Mouse (Mus musculus) embryonic facial prominence, embryonic 11.5 days (tissue): ENCODE data around the gene Gm11214. TPM values are rescaled to one million over a fixed set of nuclear protein-coding genes. Genes with fewer than 3 reads are reported as not detected.

Experiments
- ATAC-seq: fragments of 200-750 bp; cut with Nextera tagmentation; replicated peaks from 2 replicates; pipeline ENCODE4 v1.8.0; 2017; ENCODE audit warnings: low read depth; ENCODE audit not compliant: insufficient number of reproducible peaks, low FRiP score, low TSS enrichment
- DNase-seq: peaks from one replicate; pipeline ENCODE4 v3.0.0-alpha.2; 2015; ENCODE audit warnings: low spot score
- H3K27ac ChIP-seq: fragments of 300-500 bp; sonication (generic); replicated peaks from 2 replicates; pipeline ENCODE4 v1.5.1; 2014; ENCODE audit warnings: mild to moderate bottlenecking, low read depth, low read length, control low read depth
- H3K27me3 ChIP-seq: fragments of 300-500 bp; sonication (generic); 2 replicates; pipeline ENCODE4 v1.6.1; 2014; ENCODE audit warnings: mild to moderate bottlenecking, low read length, moderate library complexity, mixed read lengths; ENCODE audit not compliant: control insufficient read depth, insufficient read depth
- H3K36me3 ChIP-seq: fragments of 300-500 bp; sonication (generic); replicated peaks from 2 replicates; pipeline ENCODE4 v1.6.1; 2014; ENCODE audit warnings: low read depth, mild to moderate bottlenecking, low read length, moderate library complexity, mixed read lengths; ENCODE audit not compliant: control insufficient read depth, insufficient read depth
- H3K4me1 ChIP-seq: fragments of 300-500 bp; sonication (generic); 2 replicates; pipeline ENCODE4 v1.6.1; 2014; ENCODE audit warnings: low read length, mixed read lengths; ENCODE audit not compliant: control insufficient read depth, insufficient read depth
- H3K4me2 ChIP-seq: fragments of 300-500 bp; sonication (generic); 2 replicates; pipeline ENCODE4 v1.6.1; 2014; ENCODE audit warnings: low read depth, mild to moderate bottlenecking, control low read depth, low read length, moderate library complexity
- H3K4me3 ChIP-seq: fragments of 300-500 bp; sonication (generic); 2 replicates; pipeline ENCODE4 v1.5.1; 2014; ENCODE audit warnings: low read depth, low read length, control low read depth
- H3K9ac ChIP-seq: fragments of 300-500 bp; sonication (generic); replicated peaks from 2 replicates; pipeline ENCODE4 v1.6.1; 2014; ENCODE audit warnings: mild to moderate bottlenecking, control low read depth, low read length
- H3K9me3 ChIP-seq: fragments of 300-500 bp; sonication (generic); replicated peaks from 2 replicates; pipeline ENCODE4 v1.6.1; 2016; ENCODE audit warnings: mild to moderate bottlenecking, low read length, inconsistent platforms, mixed read lengths; ENCODE audit not compliant: control insufficient read depth
- WGBS: fragments of 180-500 bp; shearing (Covaris S2); extraction: QIAGEN DNeasy Blood & Tissue Kit; methylation state at CpG from one replicate; pipeline ENCODE4 v1.1.7; 2014; 5-methylcytosine and 5-hydroxymethylcytosine counted together
- polyA plus RNA-seq: library from polyadenylated mRNA; unstranded; fragments of >200 nt; fragmentation: Nextera tagmentation; extraction: Ambion mirVana; gene quantifications from 2 replicates; pipeline ENCODE4 v1.2.1, GENCODE M21; 2014

Gene Gm11214
- polyA plus RNA-seq, 1 experiment from 2014 or later: not detected

DNA sequence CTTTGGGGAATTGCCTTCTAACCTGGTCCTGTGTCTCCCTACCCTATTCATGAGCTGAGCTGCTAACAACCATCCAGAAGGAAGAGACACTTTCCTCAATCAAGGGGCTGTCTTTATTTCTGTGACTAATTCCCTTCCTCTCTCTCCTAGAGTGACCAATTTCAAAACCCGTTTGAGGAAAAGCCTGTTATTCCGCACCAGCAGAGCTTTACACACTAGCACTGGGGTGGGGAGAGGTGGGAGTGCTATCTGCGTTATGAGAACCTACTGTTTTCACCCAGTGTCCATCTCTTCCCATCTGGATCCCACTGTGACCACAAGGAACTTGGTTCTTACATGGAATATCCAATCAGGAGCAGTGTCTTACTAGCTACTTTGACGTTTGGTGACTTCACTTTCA lies 4.1 kb downstream of the Gm11214 start:
- Histone ChIP-seq H3K9ac (no peak overlapping the region), H3K4me1 (no peaks in the 10 kb centered on the region), H3K36me3 (no peaks in the 10 kb centered on the region), H3K9me3 (no peaks in the 10 kb centered on the region), H3K4me3 (no peak overlapping the region), H3K4me2 (no peak overlapping the region), H3K27me3 (no peaks in the 10 kb centered on the region), H3K27ac (no peak overlapping the region)
- 31% methylated on average over 4 of the region's 4 CpGs for WGBS
- DNase-seq (no peak), ATAC-seq (no peak)

DNA sequence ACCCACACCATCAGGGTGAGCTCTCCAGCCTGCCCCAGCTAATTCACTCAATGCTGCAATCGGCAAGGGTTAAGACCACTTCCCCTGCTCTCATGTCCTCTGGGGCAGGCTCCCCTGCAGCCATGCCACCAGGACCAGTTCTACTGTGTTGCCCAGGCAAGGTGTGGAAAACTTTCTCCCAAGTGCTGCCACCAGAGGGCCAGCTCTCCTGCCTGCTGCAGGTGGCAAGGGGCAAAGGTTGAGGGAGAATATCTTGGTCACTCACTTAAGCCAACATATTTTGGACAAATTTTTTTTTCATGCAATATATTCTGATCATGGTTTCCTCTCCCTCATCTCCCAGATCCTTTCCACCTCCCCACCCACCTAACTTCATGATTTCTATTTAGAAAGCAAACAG lies 8.8 kb downstream of the Gm11214 start:
- H3K9me3 ChIP-seq: no peaks in the 10 kb centered on the region
- no peak overlapping the region for H3K9ac ChIP-seq
- H3K4me3 ChIP-seq: no peak overlapping the region
- 80% methylated on average over 1 of the region's 1 CpGs for WGBS
- H3K4me2 ChIP-seq: no peak overlapping the region
- H3K4me1 ChIP-seq: no peaks in the 10 kb centered on the region
- ATAC-seq (no peak), DNase-seq (no peak)
- H3K27ac ChIP-seq: no peak overlapping the region
- H3K27me3 ChIP-seq: no peaks in the 10 kb centered on the region
- no peaks in the 10 kb centered on the region for H3K36me3 ChIP-seq

- Histone ChIP-seq H3K27me3 (no peaks in the 10 kb centered on the region), H3K27ac (no peak overlapping the region), H3K4me2 (no peak overlapping the region), H3K36me3 (no peaks in the 10 kb centered on the region), H3K9me3 (no peaks in the 10 kb centered on the region), H3K4me1 (no peaks in the 10 kb centered on the region), H3K4me3 (no peak overlapping the region), H3K9ac (no peak overlapping the region)
- ATAC-seq (no peak), DNase-seq (no peak)
Measured at GRCm38 (mm10) chr4:63643956-63644726, 19.0 kb downstream of the Gm11214 start.

- H3K27me3 ChIP-seq: no peaks in the 10 kb centered on the region
- no peak overlapping the region for H3K9ac ChIP-seq
- no peaks in the 10 kb centered on the region for H3K9me3 ChIP-seq
- 64% methylated on average over 2 of the region's 2 CpGs for WGBS
- H3K4me1 ChIP-seq: no peaks in the 10 kb centered on the region
- DNase-seq (no peak), ATAC-seq (no peak)
- no peaks in the 10 kb centered on the region for H3K36me3 ChIP-seq
- H3K4me3 ChIP-seq: no peak overlapping the region
- H3K4me2 ChIP-seq: no peak overlapping the region
- no peak overlapping the region for H3K27ac ChIP-seq
Measured at GRCm38 (mm10) chr4:63639842-63640241, 23.3 kb downstream of the Gm11214 start.

- Histone ChIP-seq H3K9ac (no peak overlapping the region), H3K27ac (no peak overlapping the region), H3K27me3 (no peaks in the 10 kb centered on the region), H3K4me2 (no peak overlapping the region), H3K9me3 (no peaks in the 10 kb centered on the region), H3K36me3 (no peaks in the 10 kb centered on the region), H3K4me3 (no peak overlapping the region), H3K4me1 (no peaks in the 10 kb centered on the region)
- WGBS: 52% methylated on average over 1 of the region's 1 CpGs
- ATAC-seq (no peak), DNase-seq (no peak)
Measured at GRCm38 (mm10) chr4:63638603-63639002, 24.6 kb downstream of the Gm11214 start.

DNA sequence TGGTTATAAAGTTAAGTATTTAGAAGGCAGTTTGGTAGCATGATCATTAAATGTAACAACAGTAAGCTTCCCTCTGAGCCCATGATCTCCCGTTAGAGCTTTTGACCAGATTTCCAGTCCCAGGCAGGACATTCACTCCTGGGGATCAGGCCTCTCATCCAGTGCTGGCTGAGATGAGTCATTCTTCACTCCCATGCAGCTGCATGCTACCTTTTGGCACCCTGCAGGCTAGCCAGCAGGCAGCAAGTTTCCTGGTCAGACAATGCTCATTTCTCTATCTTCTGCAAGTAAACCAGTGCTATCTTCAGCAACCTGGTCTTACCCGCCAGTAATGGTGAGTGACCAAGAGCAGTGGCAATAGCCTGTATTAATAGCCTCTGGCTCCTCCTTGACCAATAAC lies 30.0 kb downstream of the Gm11214 start:
- DNase-seq: no peak
- WGBS: 87% methylated on average over 2 of the region's 2 CpGs

DNA sequence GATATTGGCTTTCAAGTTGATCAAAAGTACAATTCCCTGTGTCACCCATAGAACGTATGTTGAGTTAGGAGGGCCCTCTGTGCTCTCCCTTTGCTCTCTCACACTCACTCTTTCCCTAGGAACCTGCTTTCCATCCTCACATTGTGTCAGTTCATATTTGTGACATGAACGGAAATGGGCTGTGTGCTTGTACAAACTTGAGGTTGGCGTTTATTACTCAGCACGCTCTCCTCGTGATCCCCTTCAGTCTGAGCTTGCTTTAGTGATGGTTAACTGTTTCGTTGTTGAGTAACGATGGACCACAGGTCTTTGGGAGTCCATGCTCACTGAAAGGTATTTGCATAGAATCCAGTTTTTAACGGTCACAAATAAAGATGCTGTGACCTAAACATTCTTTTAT lies 36.1 kb downstream of the Gm11214 start:
- no peaks in the 10 kb centered on the region for H3K9me3 ChIP-seq
- 81% methylated on average over 8 of the region's 8 CpGs for WGBS
- ATAC-seq: no peak

More for the DNA sequence above, 30.0 kb downstream of the Gm11214 start:
- H3K27me3 ChIP-seq: no peaks in the 10 kb centered on the region
- H3K4me3 ChIP-seq: no peak overlapping the region
- H3K4me1 ChIP-seq: no peaks in the 10 kb centered on the region
- H3K4me2 ChIP-seq: no peak overlapping the region
- ATAC-seq: no peak
- no peak overlapping the region for H3K9ac ChIP-seq
- no peak overlapping the region for H3K27ac ChIP-seq
- no peaks in the 10 kb centered on the region for H3K36me3 ChIP-seq
- no peaks in the 10 kb centered on the region for H3K9me3 ChIP-seq

DNA sequence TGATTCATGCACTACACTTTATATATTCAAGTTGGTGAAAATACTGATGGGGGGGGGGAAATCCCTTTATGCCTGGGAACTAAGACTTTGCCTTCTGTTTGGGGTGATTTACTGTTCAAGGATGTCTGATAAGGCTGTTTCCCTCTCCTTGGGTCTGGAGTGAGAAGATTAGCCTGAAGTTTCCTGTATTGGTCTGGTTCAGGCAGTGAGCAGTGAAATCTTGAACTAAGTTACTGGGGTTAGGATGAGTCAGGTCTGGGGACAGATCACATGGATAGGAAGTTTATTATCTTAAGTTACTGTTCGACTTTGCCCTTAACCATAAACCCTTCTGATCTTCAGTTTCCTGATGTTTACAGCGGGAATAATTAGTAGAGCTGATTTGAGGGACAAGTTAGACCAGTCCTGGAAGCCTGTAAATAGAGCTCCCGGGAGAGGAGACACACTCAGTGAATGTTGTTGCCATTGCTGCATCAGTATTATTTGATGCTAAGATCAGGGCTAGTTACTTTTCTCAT lies 37.6 kb downstream of the Gm11214 start:
- Histone ChIP-seq H3K9me3 (no peaks in the 10 kb centered on the region), H3K4me1 (no peaks in the 10 kb centered on the region), H3K4me2 (no peak overlapping the region), H3K9ac (no peak overlapping the region), H3K27me3 (no peaks in the 10 kb centered on the region), H3K4me3 (no peak overlapping the region), H3K27ac (no peak overlapping the region), H3K36me3 (no peaks in the 10 kb centered on the region)
- ATAC-seq: no peak
- DNase-seq: no peak
- WGBS: 68% methylated on average over 3 of the region's 3 CpGs

More for the DNA sequence above, 36.1 kb downstream of the Gm11214 start:
- no peak overlapping the region for H3K27ac ChIP-seq
- H3K4me3 ChIP-seq: no peak overlapping the region
- no peak overlapping the region for H3K9ac ChIP-seq
- no peaks in the 10 kb centered on the region for H3K27me3 ChIP-seq
- H3K4me2 ChIP-seq: no peak overlapping the region
- H3K4me1 ChIP-seq: no peaks in the 10 kb centered on the region
- DNase-seq: no peak
- no peaks in the 10 kb centered on the region for H3K36me3 ChIP-seq
